Mouse (Mus musculus) liver, postnatal 0 days (tissue): ENCODE results near the gene Rasgrp3. TPM values are rescaled to one million over a fixed set of nuclear protein-coding genes. Genes with fewer than 3 reads are reported as not detected.

Source experiments
- ATAC-seq: fragments of 200-750 bp; cut with Nextera tagmentation; 2 replicates; pipeline ENCODE4 v1.8.0; 2017; ENCODE audit warnings: mild to moderate bottlenecking, moderate library complexity
- DNase-seq: peaks from one replicate; pipeline ENCODE4 v3.0.0-alpha.2; 2016
- H3K27ac ChIP-seq: fragments of 300-500 bp; sonication (generic); 2 replicates; pipeline ENCODE4 v1.5.1; 2014; ENCODE audit warnings: antibody characterized with exemption, moderate library complexity, mild to moderate bottlenecking, low read depth
- H3K27me3 ChIP-seq: fragments of 300-500 bp; sonication (generic); 2 replicates; pipeline ENCODE4 v1.6.1; 2014; ENCODE audit warnings: low read length, control low read depth, mixed read lengths; ENCODE audit not compliant: insufficient read depth
- H3K36me3 ChIP-seq: fragments of 300-500 bp; sonication (generic); replicated peaks from 2 replicates; pipeline ENCODE4 v1.6.1; 2014; ENCODE audit warnings: mild to moderate bottlenecking, control low read depth, low read length, moderate library complexity, mixed read lengths; ENCODE audit not compliant: insufficient read depth
- H3K4me1 ChIP-seq: fragments of 300-500 bp; sonication (generic); 2 replicates; pipeline ENCODE4 v1.6.1; 2014; ENCODE audit warnings: antibody characterized with exemption, mild to moderate bottlenecking, control low read depth; ENCODE audit not compliant: insufficient read depth
- H3K4me2 ChIP-seq: fragments of 300-500 bp; sonication (generic); 2 replicates; pipeline ENCODE4 v1.6.1; 2014; ENCODE audit warnings: low read depth, mild to moderate bottlenecking, low read length, moderate library complexity, mixed read lengths
- H3K4me3 ChIP-seq: fragments of 300-500 bp; sonication (generic); 2 replicates; pipeline ENCODE4 v1.5.1; 2014; ENCODE audit warnings: low read depth, low read length
- H3K9ac ChIP-seq: fragments of 300-500 bp; sonication (generic); replicated peaks from 2 replicates; pipeline ENCODE4 v1.6.1; 2014; ENCODE audit warnings: mild to moderate bottlenecking, moderate library complexity
- H3K9me3 ChIP-seq: fragments of 300-500 bp; sonication (generic); 2 replicates; pipeline ENCODE4 v1.6.1; 2016; ENCODE audit warnings: mild to moderate bottlenecking, control low read depth, low read length, mixed read lengths
- CTCF ChIP-seq: sonication (generic); IDR thresholded peaks from 2 replicates; pipeline ENCODE4 v1.5.1; 2016; ENCODE audit warnings: antibody characterized with exemption, low read depth
- EP300 ChIP-seq: IDR thresholded peaks from 2 replicates; pipeline ENCODE4 v1.6.1; 2016; ENCODE audit warnings: antibody characterized with exemption, low read depth, mild to moderate bottlenecking
- WGBS: fragments of 180-500 bp; shearing (Covaris S2); extraction: QIAGEN DNeasy Blood & Tissue Kit; methylation state at CpG from one replicate; pipeline ENCODE4 v1.1.7; 2014; ENCODE audit not compliant: insufficient replicate concordance; 5-methylcytosine and 5-hydroxymethylcytosine counted together
- polyA plus RNA-seq: library from polyadenylated mRNA; unstranded; fragments of >200 nt; fragmentation: Nextera tagmentation; extraction: Ambion mirVana; gene quantifications from 2 replicates; pipeline ENCODE4 v1.2.1, GENCODE M21; 2015

The Rasgrp3 gene
- polyA plus RNA-seq, 1 experiment from 2014 or later = 4.1 TPM

- Histone ChIP-seq H3K4me1 (0 out of 2 replicates have a peak, but pooled peaks cover 2% of the 10 kb centered on the region), H3K27ac (no peak overlapping the region), H3K4me2 (no peak overlapping the region), H3K27me3 (no peaks in the 10 kb centered on the region), H3K9ac (no peak overlapping the region), H3K9me3 (no peaks in the 10 kb centered on the region), H3K36me3 (no peaks in the 10 kb centered on the region), H3K4me3 (no peak overlapping the region)
- WGBS = 78% methylated on average over 2 of the region's 2 CpGs
- ATAC-seq (no peak), DNase-seq (no peak)
- TF ChIP-seq CTCF (no peak), EP300 (no peak)
Measured at GRCm38 (mm10) chr17:75434152-75434551, 1.5 kb upstream of the Rasgrp3 start.

- Histone ChIP-seq H3K9ac (no peak overlapping the region), H3K4me3 (no peak overlapping the region), H3K27me3 (no peaks in the 10 kb centered on the region), H3K36me3 (no peaks in the 10 kb centered on the region), H3K9me3 (no peaks in the 10 kb centered on the region), H3K27ac (no peak overlapping the region), H3K4me1 (0 out of 2 replicates have a peak, but pooled peaks cover 2% of the 10 kb centered on the region), H3K4me2 (no peak overlapping the region)
- TF ChIP-seq CTCF (no peak), EP300 (no peak)
- 56% methylated on average over 3 of the region's 3 CpGs for WGBS
- ATAC-seq = no peak
- no peak for DNase-seq
Measured at GRCm38 (mm10) chr17:75434871-75435270, 825 bp upstream of the Rasgrp3 start.

GRCm38 (mm10) chr17:75436095-75436494 is 399 bp downstream of the Rasgrp3 start:
- H3K9me3 ChIP-seq = no peaks in the 10 kb centered on the region
- no peak overlapping the region for H3K4me2 ChIP-seq
- 28% methylated on average over 8 of the region's 8 CpGs for WGBS
- peak overlapping the region; percentile 23; the same call in 1 of the 2 replicates for H3K27ac ChIP-seq
- 0 out of 2 replicates have a peak overlapping the region, but pooled peaks have one; percentile 0 for H3K4me3 ChIP-seq
- ATAC-seq = no peak
- no peaks in the 10 kb centered on the region for H3K36me3 ChIP-seq
- no peaks in the 10 kb centered on the region for H3K27me3 ChIP-seq
- H3K9ac ChIP-seq = no peak overlapping the region
- H3K4me1 ChIP-seq = 0 out of 2 replicates have a peak, but pooled peaks cover 2% of the 10 kb centered on the region
- TF ChIP-seq EP300 = no peak
- no peak for TF ChIP-seq CTCF
- no peak for DNase-seq

- 0 out of 2 replicates have a peak overlapping the region, but pooled peaks have one; percentile 8 for H3K4me3 ChIP-seq
- WGBS = 20% methylated on average over 6 of the region's 6 CpGs
Measured at GRCm38 (mm10) chr17:75436819-75437218, 1.1 kb downstream of the Rasgrp3 start.

GRCm38 (mm10) chr17:75437239-75437750 is 1.6 kb downstream of the Rasgrp3 start:
- H3K4me1 ChIP-seq = 0 out of 2 replicates have a peak, but pooled peaks cover 2% of the 10 kb centered on the region
- H3K27ac ChIP-seq = no peak overlapping the region
- no peak for DNase-seq
- 39% methylated on average over 11 of the region's 11 CpGs for WGBS
- H3K4me2 ChIP-seq = peak overlapping the region; percentile 32; the same call in 1 of the 2 replicates
- H3K27me3 ChIP-seq = no peaks in the 10 kb centered on the region
- ATAC-seq = no peak
- TF ChIP-seq EP300 (no peak), CTCF (no peak)
- H3K9me3 ChIP-seq = no peaks in the 10 kb centered on the region
- H3K4me3 ChIP-seq = 0 out of 2 replicates have a peak overlapping the region, but pooled peaks have one; percentile 8
- no peaks in the 10 kb centered on the region for H3K36me3 ChIP-seq
- H3K9ac ChIP-seq = no peak overlapping the region

More at GRCm38 (mm10) chr17:75436819-75437218, 1.1 kb downstream of the Rasgrp3 start:
- H3K36me3 ChIP-seq = no peaks in the 10 kb centered on the region
- H3K4me2 ChIP-seq = no peak overlapping the region
- DNase-seq (no peak), ATAC-seq (no peak)
- no peak overlapping the region for H3K27ac ChIP-seq
- H3K9ac ChIP-seq = no peak overlapping the region
- 0 out of 2 replicates have a peak, but pooled peaks cover 2% of the 10 kb centered on the region for H3K4me1 ChIP-seq
- no peak for TF ChIP-seq EP300
- no peak for TF ChIP-seq CTCF
- no peaks in the 10 kb centered on the region for H3K27me3 ChIP-seq
- H3K9me3 ChIP-seq = no peaks in the 10 kb centered on the region

GRCm38 (mm10) chr17:75438162-75438561 is 2.5 kb downstream of the Rasgrp3 start:
- TF ChIP-seq EP300 (no peak), CTCF (no peak)
- H3K36me3 ChIP-seq = no peaks in the 10 kb centered on the region
- 36% methylated on average over 5 of the region's 5 CpGs for WGBS
- ATAC-seq (no peak), DNase-seq (no peak)
- H3K4me1 ChIP-seq = no peaks in the 10 kb centered on the region
- H3K4me2 ChIP-seq = no peak overlapping the region
- no peak overlapping the region for H3K9ac ChIP-seq
- H3K9me3 ChIP-seq = no peaks in the 10 kb centered on the region
- H3K27me3 ChIP-seq = no peaks in the 10 kb centered on the region
- no peak overlapping the region for H3K4me3 ChIP-seq
- H3K27ac ChIP-seq = no peak overlapping the region
